Mouse (Mus musculus): Measurements from ENCODE around the gene Abcf2.

- TF ChIP-seq EP300 (IDR thresholded peaks at IDR 0.05; ENCODE audit: low read depth in 1 of 2, low read length in 2 of 2) (no peak), ETS1 (IDR thresholded peaks at IDR 0.05; ENCODE audit: low read depth, low read length) (no peak), MAZ (IDR thresholded peaks at IDR 0.05; ENCODE audit: low read depth, low read length) (no peak), SIN3A (IDR thresholded peaks at IDR 0.05; ENCODE audit: low read length) (no peak), CTCF (IDR thresholded peaks at IDR 0.05 in 2 of 3, conservative IDR thresholded peaks at IDR 0.05 in 1 of 3; ENCODE audit: control insufficient read depth in 1 of 3, insufficient read depth in 1 of 3, low read depth in 2 of 3, low read length in 3 of 3, poor library complexity in 1 of 3, severe bottlenecking in 1 of 3) (no peak), POLR2A (IDR thresholded peaks at IDR 0.05; ENCODE audit: control insufficient read depth in 1 of 2, insufficient read depth in 1 of 2, low read depth in 1 of 2, low read length in 2 of 2, poor library complexity in 1 of 2) (no peak), MYC (IDR thresholded peaks at IDR 0.05; ENCODE audit: low read depth, low read length) (no peak), ELF1 (IDR thresholded peaks at IDR 0.05; ENCODE audit: low read depth, low read length) (no peak), MAX (IDR thresholded peaks at IDR 0.05; ENCODE audit: low read length) (no peak), TAL1 (IDR thresholded peaks at IDR 0.05; ENCODE audit: low read length) (no peak), TBP (IDR thresholded peaks at IDR 0.05; ENCODE audit: low read depth, low read length) (no peak), E2F4 (IDR thresholded peaks at IDR 0.05; ENCODE audit: borderline replicate concordance, low read depth, low read length) (no peak), POLR2AphosphoS5 (IDR thresholded peaks at IDR 0.05; ENCODE audit: borderline replicate concordance, low read depth, low read length) (no peak)
Measured at GRCm38 (mm10) chr5:24618921-24619320, 41.7 kb upstream of the Abcf2 start.

Data from MEL (cell line).